Mouse (Mus musculus) Patski (cell line): ENCODE results near the gene Sec24a. TPM values are rescaled to one million over a fixed set of nuclear protein-coding genes. Genes with fewer than 3 reads are reported as not detected.
"Not testable (repeated sequence)": the region's sequence is repeated elsewhere in the genome, so short reads cannot be mapped to it uniquely, and the experiment has no call there.

Experiments
- ATAC-seq: fragments of 100-300 bp; one replicate; pipeline ENCODE4 v1.8.0; 2021
- CTCF ChIA-PET: fragments of 350-600 bp; sonication (Branson Sonifier 250); formaldehyde crosslinking; loops from one replicate; lab custom pipeline; 2022; ENCODE audit warnings: inconsistent platforms; lab: Charles Lee
- POLR2A ChIA-PET: fragments of 350-600 bp; sonication (Branson Sonifier 250); formaldehyde crosslinking; loops from one replicate; lab custom pipeline; 2022; ENCODE audit warnings: antibody characterized with exemption, inconsistent platforms; lab: Charles Lee
- DNase-seq: peaks from one replicate; pipeline ENCODE4 v3.0.0-alpha.2; 2011; ENCODE audit warnings: low read depth, low spot score
- H3K27me3 ChIP-seq: fragments of 371-371 bp; one replicate; pipeline ENCODE4 v1.5.1; 2021
- CTCF ChIP-seq: fragments of 100-300 bp; IDR thresholded peaks from one replicate; pipeline ENCODE4 v1.5.1; 2021
- in situ Hi-C: fragments of 300-500 bp; cut with MboI; formaldehyde crosslinking; loops from 3 replicates; pipeline ENCODE4 v1.11.1; 2018; ENCODE audit warnings: low pct_unique_long_range_greater_than_20kb, mixed read lengths
- polyA plus RNA-seq: library from polyadenylated mRNA; unstranded; gene quantifications from one replicate; pipeline ENCODE4 v1.2.3, GENCODE M21; 2021

The Sec24a gene
- polyA plus RNA-seq, 1 experiment from 2014 or later, result 18.8 TPM

- DNase-seq (no peak), ATAC-seq (no peak)
- TF ChIP-seq CTCF, result no peak
- ChIA-PET POLR2A (no interaction called here), CTCF (interaction anchor here (0.9 kb wide), 1 partner anchor 13 kb away, joined by 3 read pairs; no protein-coding TSS in a partner anchor)
- no peaks in the 10 kb centered on the region for H3K27me3 ChIP-seq
- in situ Hi-C loops, result no loop called here
Observed at GRCm38 (mm10) chr11:51738651-51739403, 24.6 kb downstream of the Sec24a start.

- CTCF ChIA-PET, DNase-seq, ATAC-seq, in situ Hi-C loops, H3K27me3 ChIP-seq, POLR2A ChIA-PET: not testable (repeated sequence)
Observed at GRCm38 (mm10) chr11:51734218-51734617, 29.2 kb downstream of the Sec24a start.

DNA sequence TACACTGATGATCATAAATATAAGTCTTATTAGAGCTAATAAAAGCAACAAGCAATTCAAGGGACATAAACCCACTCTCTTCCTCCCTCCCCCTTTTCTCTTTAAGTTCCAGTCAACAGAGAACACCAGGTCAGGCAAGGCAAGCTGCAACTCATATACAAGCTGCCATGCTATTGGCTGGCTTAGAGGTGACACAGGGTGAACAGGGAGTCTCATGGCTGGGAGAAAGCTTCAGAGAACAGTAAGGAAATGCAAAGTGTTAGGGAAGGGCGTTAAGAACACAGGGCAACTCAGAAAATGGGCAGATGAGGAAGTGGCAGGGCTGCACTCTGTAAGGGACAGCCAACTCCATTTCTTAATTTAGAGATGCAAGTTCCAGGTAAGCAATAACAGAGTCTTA is 30.6 kb downstream of the Sec24a start:
- H3K27me3 ChIP-seq, result no peaks in the 10 kb centered on the region
- CTCF ChIA-PET, result interaction anchor here (0.9 kb wide), 1 partner anchor 9 kb away, joined by 3 read pairs; no protein-coding TSS in a partner anchor
- no peak for TF ChIP-seq CTCF
- in situ Hi-C loops, result no loop called here
- DNase-seq, result no peak
- POLR2A ChIA-PET, result no interaction called here
- ATAC-seq, result no peak

DNA sequence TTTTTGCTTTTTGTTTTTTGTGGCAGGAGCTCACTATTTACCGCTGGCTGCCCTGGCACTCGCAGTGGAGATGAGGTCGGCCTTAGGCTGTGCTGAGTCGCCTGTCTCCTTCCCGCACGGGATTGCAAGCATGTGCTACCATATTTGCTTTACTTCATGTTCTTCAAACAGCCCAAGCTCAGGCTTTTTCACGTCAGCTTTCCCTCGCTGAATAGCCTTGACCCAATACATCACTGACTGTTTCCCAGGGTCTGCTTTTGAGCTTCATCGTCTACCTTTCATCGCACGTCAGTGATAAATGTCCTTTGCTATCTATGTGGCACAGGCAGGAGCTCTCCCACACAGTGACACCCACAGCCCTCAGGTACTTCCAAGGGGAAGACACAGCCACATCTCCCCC is 42.4 kb downstream of the Sec24a start:
- no peak for DNase-seq
- ChIA-PET CTCF (interaction anchor here (1.1 to 1.5 kb wide), 3 partner anchors 9 to 20 kb away, joined by 3 read pairs; no protein-coding TSS in a partner anchor), POLR2A (interaction anchor here (1.3 kb wide), 1 partner anchor 10 kb away, joined by 4 read pairs; no protein-coding TSS in a partner anchor)
- ATAC-seq, result no peak
- no peaks in the 10 kb centered on the region for H3K27me3 ChIP-seq
- in situ Hi-C loops, result no loop called here
- TF ChIP-seq CTCF, result no peak

DNA sequence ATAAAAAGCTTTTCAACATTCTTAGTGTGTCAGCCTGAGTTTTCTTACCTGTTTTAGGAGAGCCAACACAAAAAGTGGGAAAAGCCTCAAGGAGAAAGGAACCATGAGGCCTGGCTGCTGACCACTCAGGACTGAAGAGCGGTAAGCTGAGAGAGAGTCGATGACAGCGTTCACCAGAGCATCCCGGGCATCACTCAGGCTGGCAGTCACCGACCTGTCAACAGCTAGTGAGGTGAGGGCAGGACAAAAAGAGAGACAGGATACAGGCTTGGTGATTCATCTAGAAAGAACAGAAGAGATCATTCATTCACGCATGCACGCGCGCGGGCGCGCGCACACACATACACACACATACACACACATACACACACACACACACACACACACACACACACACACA is 56.4 kb downstream of the Sec24a start:
- no peak for TF ChIP-seq CTCF

GRCm38 (mm10) chr11:51706451-51706850 is 57.0 kb downstream of the Sec24a start:
- in situ Hi-C loops, result no loop called here
- CTCF ChIA-PET, result no interaction called here
- POLR2A ChIA-PET, result no interaction called here

More for the DNA sequence above, 56.4 kb downstream of the Sec24a start:
- no peaks in the 10 kb centered on the region for H3K27me3 ChIP-seq
- ATAC-seq (no peak), DNase-seq (no peak)
- in situ Hi-C loops, result no loop called here
- ChIA-PET CTCF (no interaction called here), POLR2A (no interaction called here)

DNA sequence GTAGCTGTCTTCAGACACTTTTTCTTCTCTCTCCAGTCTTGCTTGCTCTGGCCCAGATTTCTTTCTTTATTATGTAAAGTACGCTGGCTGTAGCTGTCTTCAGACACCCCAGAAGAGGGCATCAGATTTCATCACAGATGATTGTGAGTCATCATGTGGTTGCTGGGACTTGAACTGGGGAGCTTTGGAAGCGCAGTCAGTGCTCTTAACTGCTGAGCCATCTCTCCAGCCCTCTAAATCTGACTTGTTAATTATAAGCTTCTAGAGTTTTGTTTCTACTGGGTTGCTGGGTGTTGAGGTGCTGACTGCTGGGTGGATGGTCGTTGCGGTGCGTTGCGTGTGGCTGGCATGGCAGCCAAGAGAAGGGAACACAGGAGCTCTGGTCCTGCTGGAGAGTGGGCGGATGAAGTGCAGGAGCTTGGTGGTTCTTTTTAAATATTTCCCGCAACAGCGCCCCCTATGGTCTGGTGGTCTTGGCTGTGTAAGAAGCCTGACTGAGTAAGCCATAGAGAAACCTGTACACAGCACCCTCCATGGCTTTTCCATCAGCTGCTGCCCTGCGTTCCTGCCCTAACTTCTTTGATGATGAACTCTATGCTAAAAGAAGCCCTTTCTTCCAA is 59.9 kb downstream of the Sec24a start:
- no peak for ATAC-seq
- ChIA-PET POLR2A (interaction anchor here (0.6 to 1.8 kb wide), 2 partner anchors 9 to 88 kb away, joined by 3 to 4 read pairs; no protein-coding TSS in a partner anchor), CTCF (interaction anchor here (1.1 to 1.7 kb wide), 5 partner anchors 12 to 114 kb away, joined by 3 to 6 read pairs (median 3); partner anchors contain the start of gene 0610009B22Rik)
- H3K27me3 ChIP-seq, result no peaks in the 10 kb centered on the region
- TF ChIP-seq CTCF, result peak; percentile 57
- in situ Hi-C loops, result no loop called here
- DNase-seq, result peak; percentile 34

More at GRCm38 (mm10) chr11:51706451-51706850, 57.0 kb downstream of the Sec24a start:
- no peak for TF ChIP-seq CTCF
- DNase-seq (no peak), ATAC-seq (no peak)
- no peaks in the 10 kb centered on the region for H3K27me3 ChIP-seq

DNA sequence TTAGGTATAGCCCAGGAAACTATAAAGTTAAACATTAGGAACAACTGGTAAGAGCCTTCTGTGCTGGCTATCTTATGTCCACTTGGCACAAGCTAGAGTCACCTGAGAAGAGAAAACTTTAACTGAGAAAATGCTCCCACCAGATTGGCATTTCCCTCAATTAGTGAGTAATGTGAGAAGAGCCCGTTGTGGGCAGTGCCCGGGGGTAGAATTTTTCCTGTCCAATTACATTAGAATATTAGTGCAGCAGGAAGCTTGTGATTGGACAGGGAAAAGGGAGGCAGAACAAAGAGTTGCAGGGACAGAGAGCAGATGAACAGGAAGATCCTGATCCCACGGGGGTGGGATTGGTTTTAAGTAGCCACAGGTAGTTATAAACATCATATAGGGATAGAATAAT is 60.6 kb downstream of the Sec24a start:
- in situ Hi-C loops, result no loop called here
- ATAC-seq (peak; percentile 39), DNase-seq (peak; percentile 54)
- no peak for TF ChIP-seq CTCF
- CTCF ChIA-PET, result interaction anchor here (1.1 to 1.7 kb wide), 5 partner anchors 11 to 115 kb away, joined by 3 to 6 read pairs (median 3); partner anchors contain the start of gene 0610009B22Rik
- no peaks in the 10 kb centered on the region for H3K27me3 ChIP-seq
- POLR2A ChIA-PET, result interaction anchor here (0.6 to 1.8 kb wide), 2 partner anchors 9 to 32 kb away, joined by 3 to 4 read pairs; no protein-coding TSS in a partner anchor

DNA sequence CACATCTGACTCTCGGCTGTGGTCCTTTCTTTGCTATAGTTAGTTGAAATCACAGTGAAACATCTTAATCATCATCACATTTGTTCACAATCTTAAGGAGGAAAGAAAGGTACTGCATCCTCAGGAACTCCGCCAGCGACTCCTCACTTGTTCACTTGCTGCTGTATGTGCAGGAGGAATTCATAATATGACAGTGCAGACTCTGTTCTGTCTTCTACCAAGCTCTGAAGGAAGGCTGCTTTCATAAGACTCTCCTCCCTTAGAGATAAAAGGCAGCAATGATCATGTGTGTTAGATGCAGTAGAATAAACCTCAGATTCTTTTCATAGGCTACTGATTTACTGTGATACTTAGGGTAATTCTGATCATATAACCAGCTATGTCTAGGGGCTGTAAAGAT is 68.5 kb downstream of the Sec24a start:
- ChIA-PET CTCF (no interaction called here), POLR2A (no interaction called here)
- no peak for TF ChIP-seq CTCF
- H3K27me3 ChIP-seq, result no peaks in the 10 kb centered on the region
- no peak for ATAC-seq
- in situ Hi-C loops, result loop anchor here (25.0 kb wide), 1 partner anchor 408 kb away; the partner anchor contains the start of gene Col23a1
- DNase-seq, result no peak

DNA sequence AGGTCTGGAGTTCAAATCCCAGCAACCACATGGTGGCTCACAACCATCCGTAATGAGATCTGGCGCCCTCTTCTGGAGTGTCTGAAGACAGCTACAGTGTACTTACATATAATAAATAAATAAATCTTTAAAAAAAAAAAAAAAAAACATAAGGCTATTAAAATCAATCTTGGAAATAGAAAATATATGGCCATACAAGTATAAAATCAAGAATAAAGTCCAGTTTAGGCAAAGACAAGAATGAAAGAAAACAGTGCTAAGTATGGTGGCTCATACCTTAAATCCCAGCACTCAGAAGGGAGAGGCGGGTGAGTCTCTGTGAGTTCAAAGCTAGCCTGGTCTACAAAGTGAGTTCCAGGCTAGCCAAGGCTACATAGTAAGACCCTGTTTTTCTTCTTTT is 72.8 kb downstream of the Sec24a start:
- not testable (repeated sequence) for H3K27me3 ChIP-seq, ATAC-seq, DNase-seq
- in situ Hi-C loops, result loop anchor here (25.0 kb wide), 1 partner anchor 403 kb away; the partner anchor contains the start of gene Col23a1
- ChIA-PET POLR2A (interaction anchor here (1.2 kb wide), 1 partner anchor 15 kb away, joined by 3 read pairs; no protein-coding TSS in a partner anchor), CTCF (interaction anchor here (1.8 kb wide), 1 partner anchor 9 kb away, joined by 5 read pairs; no protein-coding TSS in a partner anchor)
